ENCODE assay signal across 27 mouse cellular contexts in the genomic region with DNA sequence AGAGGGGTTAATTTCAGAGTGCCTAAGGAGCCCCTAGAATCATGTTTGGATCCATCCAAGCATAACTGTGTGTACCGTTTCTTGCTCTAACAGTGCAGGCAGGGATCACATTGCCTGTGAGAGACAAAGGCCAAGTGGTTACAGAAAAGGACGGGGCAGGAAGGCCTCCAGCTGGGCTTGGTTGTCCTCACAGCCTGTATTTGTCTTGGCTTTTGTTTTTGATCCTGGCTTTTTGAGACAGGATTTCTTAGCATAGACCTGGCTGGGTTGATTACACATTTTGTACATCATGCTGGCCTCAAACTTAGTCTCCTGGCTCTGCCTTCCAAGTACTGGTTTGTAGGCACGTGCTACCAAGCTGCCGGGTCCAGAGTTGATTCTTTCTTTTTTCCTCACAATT.
DNase-seq lines count a peak whose midpoint lies in the region; ATAC-seq and TF ChIP-seq lines count a peak whose summit lies in the region.
"Had no signal": no experiment of that assay in that cellular context is flagged by ENCODE, and none has a peak within 500 bp of the region (broad histone marks: within the 10 kb centered on the region; RNA-seq: fewer than 3 reads in every experiment).

No protein-coding gene starts in this region.

- no peak for TF ChIP-seq POLR2A in kidney, adult 2 months (IDR thresholded peaks at IDR 0.05; ENCODE audit: low read depth, low read length)
- TF ChIP-seq POLR2A in ES-Bruce4 (IDR thresholded peaks at IDR 0.05; ENCODE audit: insufficient read depth, low read length): no peak

- no peak overlapping the region for H3K4me3 ChIP-seq in kidney, adult 2 months (ENCODE audit: insufficient read depth, low read depth, low read length)
- no peak overlapping the region for H3K4me3 ChIP-seq in kidney, embryonic 14.5 days (ENCODE audit: low read length)
- H3K4me3 ChIP-seq in ES-Bruce4 (ENCODE audit: low read depth, low read length) (no peak overlapping the region), ES-E14 (ENCODE audit: insufficient read depth in 1 of 2, low read depth in 1 of 2, low read length in 2 of 2, poor library complexity in 1 of 2, severe bottlenecking in 1 of 2) (no peak overlapping the region)
- H3K4me3 ChIP-seq in embryonic facial prominence, embryonic 10.5 days: no peak overlapping the region
- H3K4me3 ChIP-seq: forebrain, embryonic 13.5 days; heart, embryonic 12.5 days; heart, embryonic 15.5 days had no signal

- no peaks in the 10 kb centered on the region for H3K36me3 ChIP-seq in kidney, adult 2 months (ENCODE audit: control insufficient read depth, insufficient read depth, low read length)
- peaks cover 5% of the 10 kb centered on the region; the same call in 1 of the 2 replicates for H3K36me3 ChIP-seq in kidney, embryonic 14.5 days (ENCODE audit: control insufficient read depth, insufficient read depth, low read length)
- H3K36me3 ChIP-seq in ES-Bruce4 (ENCODE audit: control insufficient read depth, insufficient read depth, low read length, poor library complexity, severe bottlenecking) (no peaks in the 10 kb centered on the region), ES-E14 (ENCODE audit: control insufficient read depth, insufficient read depth, low read length, poor library complexity, severe bottlenecking) (no peaks in the 10 kb centered on the region; the same call in 1 of the 2 replicates)
- H3K36me3 ChIP-seq in embryonic facial prominence, embryonic 10.5 days (replicated peaks): peaks cover 10% of the 10 kb centered on the region

- in situ Hi-C loops in ES-E14 (cut with MboI; ENCODE audit: low sequenced_read_pairs in 2 of 2, unreplicated experiment in 2 of 2): no loop called here

- 76% methylated on average over 4 of the region's 4 CpGs for WGBS in kidney, adult 2 months
- 68% methylated on average over 4 of the region's 4 CpGs for WGBS in kidney, embryonic 14.5 days
- WGBS in embryonic facial prominence, embryonic 10.5 days: 60% methylated on average over 4 of the region's 4 CpGs

- ATAC-seq in kidney, embryonic 14.5 days (ENCODE audit: low FRiP score, low TSS enrichment): no peak
- ATAC-seq: activated CD4-positive, CD25-positive, alpha-beta regulatory T cell, adult 4 months; forebrain, embryonic 13.5 days; forebrain, embryonic 16.5 days; hindbrain, postnatal 0 days; inflammation-experienced regulatory T-cells, adult 6 months; intestine, embryonic 16.5 days had no signal

- TF ChIP-seq EP300 in ES-Bruce4 (IDR thresholded peaks at IDR 0.05; ENCODE audit: insufficient read depth, low read depth, low read length): peak; percentile 75; the same call in 1 of the 2 replicates

- DNase-seq in kidney, adult 2 months: peak; percentile 12
- DNase-seq in ES-E14 (ENCODE audit: low read depth, low spot score) (no peak), MN1 (ENCODE audit: low spot score) (no peak)
- DNase-seq in embryonic facial prominence, embryonic 10.5 days (ENCODE audit: low spot score): no peak
- no peak for DNase-seq in T-cell, adult 2 months (ENCODE audit: low spot score)
- DNase-seq: adrenal gland, adult 8-10 months; adrenal gland, postnatal 25 days; cerebellum, adult 11-12 months; cerebellum, adult 8-10 months; cerebellum, postnatal 36 days; embryo, embryonic 11 days; gastrocnemius, postnatal 10 days; gastrocnemius, postnatal 36 days; heart, postnatal 10 days; heart, postnatal 4 days; kidney, adult 18-20 months had no signal

- H3K27me3 ChIP-seq in kidney, adult 2 months (replicated peaks; ENCODE audit: control insufficient read depth, insufficient read depth, low read length): no peaks in the 10 kb centered on the region
- H3K27me3 ChIP-seq in kidney, embryonic 14.5 days (ENCODE audit: control insufficient read depth, insufficient read depth, low read length): no peaks in the 10 kb centered on the region
- H3K27me3 ChIP-seq in ES-Bruce4 (ENCODE audit: control insufficient read depth, insufficient read depth, low read length, poor library complexity, severe bottlenecking): no peaks in the 10 kb centered on the region
- no peaks in the 10 kb centered on the region for H3K27me3 ChIP-seq in embryonic facial prominence, embryonic 10.5 days (replicated peaks; ENCODE audit: low read depth, poor library complexity, severe bottlenecking)
- H3K27me3 ChIP-seq: forebrain, embryonic 13.5 days; heart, embryonic 12.5 days; heart, embryonic 15.5 days had no signal

- TF ChIP-seq CTCF in kidney, adult 2 months (conservative IDR thresholded peaks at IDR 0.05; ENCODE audit: insufficient read depth, insufficient read length, low read depth, low read length): no peak
- TF ChIP-seq CTCF in ES-Bruce4 (IDR thresholded peaks at IDR 0.05; ENCODE audit: low read depth, low read length): no peak

- H3K9me3 ChIP-seq in kidney, embryonic 14.5 days (ENCODE audit: control insufficient read depth, low read length): no peaks in the 10 kb centered on the region
- H3K9me3 ChIP-seq in ES-Bruce4 (replicated peaks; ENCODE audit: control insufficient read depth, insufficient read depth, low read length, poor library complexity, severe bottlenecking) (no peaks in the 10 kb centered on the region), ES-E14 (ENCODE audit: control insufficient read depth, insufficient read depth, low read depth, low read length) (no peaks in the 10 kb centered on the region)
- no peaks in the 10 kb centered on the region for H3K9me3 ChIP-seq in embryonic facial prominence, embryonic 10.5 days
- H3K9me3 ChIP-seq: forebrain, embryonic 13.5 days; heart, embryonic 12.5 days had no signal

- no peaks in the 10 kb centered on the region for H3K4me1 ChIP-seq in kidney, adult 2 months (ENCODE audit: control insufficient read depth, insufficient read depth, low read length)
- peaks cover 13% of the 10 kb centered on the region for H3K4me1 ChIP-seq in kidney, embryonic 14.5 days (ENCODE audit: control insufficient read depth, insufficient read depth, low read length)
- H3K4me1 ChIP-seq in ES-Bruce4 (ENCODE audit: control insufficient read depth, insufficient read depth, low read length) (peaks cover 3% of the 10 kb centered on the region), ES-E14 (ENCODE audit: control insufficient read depth in 2 of 2, insufficient read depth in 2 of 2, low read length in 2 of 2, poor library complexity in 1 of 2) (peaks cover 9 to 23% of the 10 kb centered on the region in 2 experiments)
- peaks cover 17% of the 10 kb centered on the region for H3K4me1 ChIP-seq in embryonic facial prominence, embryonic 10.5 days

- H3K4me2 ChIP-seq in kidney, embryonic 14.5 days (replicated peaks; ENCODE audit: low read depth, low read length): no peak overlapping the region
- H3K4me2 ChIP-seq: forebrain, embryonic 13.5 days; heart, embryonic 12.5 days; heart, embryonic 15.5 days; hindbrain, embryonic 14.5 days had no signal

- H3K27ac ChIP-seq in kidney, adult 2 months (ENCODE audit: insufficient read depth, low read depth, low read length): no peak overlapping the region
- no peak overlapping the region for H3K27ac ChIP-seq in kidney, embryonic 14.5 days (ENCODE audit: low read depth, low read length)
- H3K27ac ChIP-seq in ES-Bruce4 (ENCODE audit: insufficient read depth, low read length) (peak overlapping the region; percentile 62), ES-E14 (ENCODE audit: insufficient read depth, low read depth, low read length, poor library complexity, severe bottlenecking) (peak overlapping the region; percentile 61)
- H3K27ac ChIP-seq in embryonic facial prominence, embryonic 10.5 days (replicated peaks): 0 out of 2 replicates have a peak overlapping the region, but pooled peaks have one; percentile 8
- H3K27ac ChIP-seq: forebrain, embryonic 13.5 days; heart, embryonic 15.5 days; hindbrain, embryonic 14.5 days; hindbrain, postnatal 0 days had no signal

- H3K9ac ChIP-seq in kidney, embryonic 14.5 days (ENCODE audit: low read depth, low read length): no peak overlapping the region
- no peak overlapping the region for H3K9ac ChIP-seq in ES-Bruce4 (ENCODE audit: low read depth, poor library complexity, severe bottlenecking)
- no peak overlapping the region for H3K9ac ChIP-seq in ES-E14 (ENCODE audit: insufficient read depth, low read depth, low read length, poor library complexity, severe bottlenecking)
- H3K9ac ChIP-seq: forebrain, embryonic 13.5 days; heart, embryonic 12.5 days; heart, embryonic 15.5 days; hindbrain, embryonic 14.5 days had no signal

TF ChIP-seq in ES-E14, 5 proteins besides CTCF, POLR2A, EP300 and RAD21:
- TF ChIP-seq CHD2 (IDR thresholded peaks at IDR 0.05; ENCODE audit: low read depth, low read length) (no peak), HCFC1 (IDR thresholded peaks at IDR 0.05; ENCODE audit: borderline replicate concordance, insufficient read depth, low read length) (no peak), ZC3H11A (IDR thresholded peaks at IDR 0.05; ENCODE audit: borderline replicate concordance, low read depth, low read length) (no peak), ZNF384 (IDR thresholded peaks at IDR 0.05; ENCODE audit: low read depth, low read length) (no peak), MAFK (IDR thresholded peaks at IDR 0.05; ENCODE audit: insufficient read depth, low read depth, low read length) (no peak)

Comparison
In these comparisons a context has a peak if more than half of its experiments do, and no peak if none do; other contexts are left out.
1. H3K27ac ChIP-seq: peak in ES-Bruce4 (single experiment), ES-E14 (single experiment) and embryonic facial prominence, embryonic 10.5 days (single experiment); none in kidney, adult 2 months (single experiment) and kidney, embryonic 14.5 days (single experiment).